Mouse (Mus musculus) liver, embryonic 16.5 days (tissue): ENCODE data around the gene March5. TPM values are rescaled to one million over a fixed set of nuclear protein-coding genes. Genes with fewer than 3 reads are reported as not detected.

ENCODE experiments used
- ATAC-seq: fragments of 200-750 bp; cut with Nextera tagmentation; 2 replicates; pipeline ENCODE4 v1.8.0; 2017; ENCODE audit warnings: low read depth, mild to moderate bottlenecking, moderate number of reproducible peaks, moderate library complexity
- H3K27ac ChIP-seq: fragments of 300-500 bp; sonication (generic); 2 replicates; pipeline ENCODE4 v1.5.1; 2014; ENCODE audit warnings: mild to moderate bottlenecking, low read length
- H3K27me3 ChIP-seq: fragments of 300-500 bp; sonication (generic); 2 replicates; pipeline ENCODE4 v1.6.1; 2014; ENCODE audit warnings: low read depth, low read length, mixed read lengths; ENCODE audit not compliant: control insufficient read depth, insufficient read depth
- H3K36me3 ChIP-seq: fragments of 300-500 bp; sonication (generic); 2 replicates; pipeline ENCODE4 v1.6.1; 2014; ENCODE audit warnings: mild to moderate bottlenecking; ENCODE audit not compliant: control insufficient read depth, insufficient read depth
- H3K4me1 ChIP-seq: fragments of 300-500 bp; sonication (generic); 2 replicates; pipeline ENCODE4 v1.6.1; 2014; ENCODE audit warnings: low read depth, low read length, mixed read lengths; ENCODE audit not compliant: control insufficient read depth
- H3K4me2 ChIP-seq: fragments of 300-500 bp; sonication (generic); 2 replicates; pipeline ENCODE4 v1.6.1; 2014; ENCODE audit warnings: low read depth, low read length, mixed read lengths
- H3K4me3 ChIP-seq: fragments of 300-500 bp; sonication (generic); 2 replicates; pipeline ENCODE4 v1.5.1; 2014; ENCODE audit warnings: low read depth, mild to moderate bottlenecking, low read length
- H3K9ac ChIP-seq: fragments of 300-500 bp; sonication (generic); 2 replicates; pipeline ENCODE4 v1.6.1; 2014; ENCODE audit warnings: low read depth, low read length
- H3K9me3 ChIP-seq: fragments of 300-500 bp; sonication (generic); replicated peaks from 2 replicates; pipeline ENCODE4 v1.6.1; 2016; ENCODE audit warnings: low read length; ENCODE audit not compliant: control insufficient read depth
- WGBS: fragments of 180-500 bp; shearing (Covaris S2); extraction: QIAGEN DNeasy Blood & Tissue Kit; methylation state at CpG from one replicate; pipeline ENCODE4 v1.1.7; 2014; ENCODE audit not compliant: insufficient replicate concordance; 5-methylcytosine and 5-hydroxymethylcytosine counted together
- polyA plus RNA-seq: library from polyadenylated mRNA; unstranded; fragments of >200 nt; fragmentation: Nextera tagmentation; extraction: Ambion mirVana; gene quantifications from 2 replicates; pipeline ENCODE4 v1.2.1, GENCODE M21; 2015

The March5 gene
- polyA plus RNA-seq, 1 experiment from 2014 or later = 145 TPM

DNA sequence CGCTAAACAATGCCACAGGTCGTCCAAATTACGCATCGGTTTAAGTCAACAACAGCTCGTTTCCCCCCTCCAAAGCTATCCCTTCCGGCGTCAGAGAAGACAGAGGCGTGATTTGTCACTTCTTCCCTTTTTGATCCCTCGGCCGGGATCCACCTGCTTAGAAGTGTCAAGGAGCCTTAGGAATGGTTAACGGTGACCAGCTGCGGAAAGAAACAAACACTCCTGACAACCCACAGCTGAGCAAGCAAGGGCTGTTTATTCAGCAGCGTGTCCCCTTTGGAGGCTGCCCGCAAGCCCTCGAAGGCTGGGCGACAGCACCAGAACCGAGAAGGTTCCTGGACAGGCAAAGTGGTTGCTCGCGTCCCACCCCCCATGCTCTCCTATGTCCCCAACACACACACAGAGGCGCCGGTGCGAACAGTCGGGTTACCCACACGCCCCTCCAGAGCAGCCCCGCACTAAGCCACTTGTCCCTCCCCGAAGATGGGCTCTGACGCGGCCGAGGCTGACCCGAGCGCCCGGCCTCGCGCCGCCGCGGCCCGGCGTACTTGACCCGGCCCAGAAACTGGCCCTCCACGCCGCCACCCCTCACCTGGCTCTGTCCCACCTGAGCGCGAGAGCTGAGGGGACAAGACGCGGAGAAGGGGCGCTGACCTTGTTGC is 571 bp upstream of the March5 start:
- peak overlapping the region; percentile 69 for H3K4me2 ChIP-seq
- H3K27me3 ChIP-seq = no peaks in the 10 kb centered on the region
- peak overlapping the region; percentile 96 for H3K9ac ChIP-seq
- H3K4me3 ChIP-seq = peak overlapping the region; percentile 77
- peak; percentile 51 for ATAC-seq
- H3K27ac ChIP-seq = peak overlapping the region; percentile 91
- H3K9me3 ChIP-seq = no peaks in the 10 kb centered on the region
- under 1% methylated on average over 47 of the region's 47 CpGs for WGBS
- H3K4me1 ChIP-seq = peaks cover 42% of the 10 kb centered on the region
- H3K36me3 ChIP-seq = peaks cover 9% of the 10 kb centered on the region

DNA sequence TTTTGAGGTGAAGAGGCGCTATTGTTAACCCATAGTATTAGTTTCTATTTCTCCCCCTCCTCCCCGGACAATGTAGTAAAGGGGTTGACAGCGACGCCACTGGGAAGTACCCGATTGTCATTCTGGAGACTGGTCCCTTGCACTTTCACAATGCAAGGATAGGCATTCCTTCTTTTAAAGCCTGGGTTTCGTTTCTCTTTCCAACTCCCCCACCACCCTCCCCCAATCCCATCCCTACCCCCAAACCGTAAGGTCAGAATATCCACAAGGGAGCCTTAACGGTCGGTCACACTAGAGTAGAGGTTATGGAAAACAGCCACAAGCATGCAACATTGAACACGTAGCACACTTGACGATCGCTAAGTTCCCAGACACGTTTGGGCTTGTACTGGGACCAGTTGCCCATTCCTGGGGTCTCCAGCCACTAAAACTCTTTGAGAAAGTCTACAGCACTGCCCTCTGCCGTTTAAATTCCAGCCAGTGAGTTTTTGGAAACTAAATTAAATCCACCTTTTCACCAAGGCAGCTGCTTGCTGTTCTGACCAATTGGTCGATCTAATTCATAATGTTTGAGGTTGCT is 923 bp downstream of the March5 start, which contains the start of gene Cpeb3:
Gene Cpeb3, minus strand, starts transcription at position 426 of the 580 bp plus-strand sequence.
- peaks cover 33% of the 10 kb centered on the region for H3K4me1 ChIP-seq
- peak within 1 kb of the TSS; percentile 91 for H3K27ac ChIP-seq
- H3K9ac ChIP-seq = peak within 1 kb of the TSS; percentile 96
- no peak for ATAC-seq
- H3K9me3 ChIP-seq = no peaks in the 10 kb centered on the region
- H3K27me3 ChIP-seq = no peaks in the 10 kb centered on the region
- WGBS = 1% methylated on average over 15 of the region's 15 CpGs
- peak within 1 kb of the TSS; percentile 77 for H3K4me3 ChIP-seq
- H3K4me2 ChIP-seq = peak within 1 kb of the TSS; percentile 69
- peaks cover 22% of the 10 kb centered on the region for H3K36me3 ChIP-seq

DNA sequence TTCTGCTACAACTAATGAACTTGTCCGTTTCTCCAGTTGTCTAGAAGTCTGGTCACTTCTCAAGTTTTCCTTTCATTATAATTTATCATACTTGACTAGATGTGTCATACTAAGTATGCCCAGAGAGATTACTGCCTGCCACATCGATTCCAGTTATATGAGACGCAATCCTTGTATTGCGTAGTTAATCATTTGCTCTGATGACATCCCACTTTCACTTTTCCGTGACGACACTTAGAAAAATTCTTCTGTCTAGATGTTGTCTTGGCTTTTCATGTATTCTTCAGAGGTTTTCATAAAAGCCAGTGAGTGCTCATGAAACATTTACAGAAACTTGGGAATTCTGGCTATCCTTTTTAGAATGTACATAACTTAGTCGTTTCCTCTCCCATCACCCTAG is 1.6 kb downstream of the March5 start:
- Histone ChIP-seq H3K4me2 (peak overlapping the region; percentile 69), H3K9me3 (no peaks in the 10 kb centered on the region), H3K27ac (peak overlapping the region; percentile 91), H3K4me3 (peak overlapping the region; percentile 77), H3K27me3 (no peaks in the 10 kb centered on the region), H3K9ac (peak overlapping the region; percentile 96), H3K36me3 (peaks cover 27% of the 10 kb centered on the region), H3K4me1 (peaks cover 33% of the 10 kb centered on the region)
- no peak for ATAC-seq
- 50% methylated on average over 7 of the region's 7 CpGs for WGBS

DNA sequence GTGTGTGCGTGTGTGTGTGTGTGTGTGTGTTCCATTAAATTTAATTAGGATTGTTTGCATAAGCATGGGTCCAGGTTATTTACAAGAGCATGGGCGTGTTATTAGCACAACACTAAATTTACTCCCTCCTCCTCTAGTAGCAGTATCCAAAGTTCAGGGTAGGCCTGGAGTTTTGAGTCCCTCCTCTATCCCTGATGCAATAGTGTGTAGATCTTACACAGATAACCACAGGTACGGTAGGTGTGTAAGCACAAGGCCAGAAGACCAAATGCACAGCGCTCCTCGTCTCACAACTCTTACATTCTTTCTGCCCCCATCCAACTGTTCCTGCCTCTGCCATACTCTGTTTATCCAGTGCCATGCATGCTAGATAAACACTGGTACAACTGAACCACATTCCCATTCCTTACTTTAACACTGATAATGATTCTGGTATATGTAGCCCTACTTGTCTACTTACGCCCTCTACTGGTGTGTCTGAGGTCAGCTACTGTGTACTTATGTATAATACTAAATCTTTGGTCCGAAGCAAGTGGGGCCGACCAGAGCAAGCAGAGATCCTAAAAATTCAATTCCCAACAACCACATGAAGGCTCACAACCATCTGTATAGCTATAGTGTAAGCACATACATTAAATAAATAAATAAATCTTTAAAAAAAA is 2.3 kb downstream of the March5 start:
- Histone ChIP-seq H3K36me3 (peaks cover 27% of the 10 kb centered on the region), H3K27ac (peak overlapping the region; percentile 91), H3K4me1 (peaks cover 30% of the 10 kb centered on the region), H3K4me2 (peak overlapping the region; percentile 69), H3K9me3 (no peaks in the 10 kb centered on the region), H3K9ac (peak overlapping the region; percentile 96), H3K27me3 (no peaks in the 10 kb centered on the region), H3K4me3 (peak overlapping the region; percentile 77)
- 67% methylated on average over 8 of the region's 8 CpGs for WGBS
- ATAC-seq = peak; percentile 12

DNA sequence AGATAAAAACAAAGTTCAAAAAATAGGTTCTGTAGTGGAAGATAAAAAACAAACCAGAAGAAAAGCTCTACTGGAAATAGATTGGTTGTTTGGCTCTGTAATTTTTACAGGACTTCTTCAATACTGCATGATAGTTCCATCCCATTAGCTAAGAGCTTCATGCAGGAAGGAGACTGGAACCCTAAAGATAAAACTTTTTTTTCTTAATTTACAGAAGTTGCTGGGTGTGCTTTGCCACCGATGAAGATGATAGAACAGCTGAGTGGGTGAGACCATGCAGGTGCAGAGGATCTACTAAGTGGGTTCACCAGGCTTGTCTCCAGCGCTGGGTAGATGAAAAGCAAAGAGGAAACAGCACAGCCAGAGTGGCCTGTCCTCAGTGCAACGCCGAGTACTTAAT is 3.1 kb downstream of the March5 start:
- 69% methylated on average over 4 of the region's 4 CpGs for WGBS
- no peaks in the 10 kb centered on the region for H3K9me3 ChIP-seq
- H3K4me1 ChIP-seq = peaks cover 26% of the 10 kb centered on the region
- H3K27ac ChIP-seq = peak overlapping the region; percentile 55
- H3K9ac ChIP-seq = no peak overlapping the region
- H3K27me3 ChIP-seq = no peaks in the 10 kb centered on the region
- peaks cover 31% of the 10 kb centered on the region for H3K36me3 ChIP-seq
- H3K4me2 ChIP-seq = peak overlapping the region; percentile 29
- ATAC-seq = no peak
- H3K4me3 ChIP-seq = peak overlapping the region; percentile 21; the same call in 1 of the 2 replicates

DNA sequence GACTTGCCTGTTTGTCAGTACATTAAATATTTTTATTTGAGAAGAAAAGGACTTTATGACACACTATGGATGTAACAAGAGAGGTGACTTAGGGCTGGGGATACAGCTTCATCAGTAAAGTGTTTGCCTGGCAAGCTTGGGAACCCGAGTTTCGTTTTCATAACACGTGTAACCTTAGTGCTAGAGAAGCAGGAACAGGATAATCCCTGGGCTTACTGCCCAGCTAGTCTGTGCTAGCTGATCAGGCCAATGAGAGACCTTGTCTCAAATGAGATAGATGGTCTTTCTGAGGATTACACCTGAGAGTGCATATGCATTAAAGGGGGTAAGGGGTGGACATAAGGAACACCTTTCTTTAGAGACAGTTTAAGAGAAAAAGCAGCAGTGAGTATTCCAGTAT is 4.1 kb downstream of the March5 start:
- H3K27ac ChIP-seq = no peak overlapping the region; the same call in 1 of the 2 replicates
- no peak overlapping the region for H3K9ac ChIP-seq
- peaks cover 38% of the 10 kb centered on the region for H3K36me3 ChIP-seq
- WGBS = 84% methylated on average over 3 of the region's 3 CpGs
- no peaks in the 10 kb centered on the region for H3K9me3 ChIP-seq
- no peak overlapping the region for H3K4me2 ChIP-seq
- ATAC-seq = no peak
- H3K27me3 ChIP-seq = no peaks in the 10 kb centered on the region
- no peak overlapping the region for H3K4me3 ChIP-seq
- H3K4me1 ChIP-seq = peaks cover 21% of the 10 kb centered on the region

DNA sequence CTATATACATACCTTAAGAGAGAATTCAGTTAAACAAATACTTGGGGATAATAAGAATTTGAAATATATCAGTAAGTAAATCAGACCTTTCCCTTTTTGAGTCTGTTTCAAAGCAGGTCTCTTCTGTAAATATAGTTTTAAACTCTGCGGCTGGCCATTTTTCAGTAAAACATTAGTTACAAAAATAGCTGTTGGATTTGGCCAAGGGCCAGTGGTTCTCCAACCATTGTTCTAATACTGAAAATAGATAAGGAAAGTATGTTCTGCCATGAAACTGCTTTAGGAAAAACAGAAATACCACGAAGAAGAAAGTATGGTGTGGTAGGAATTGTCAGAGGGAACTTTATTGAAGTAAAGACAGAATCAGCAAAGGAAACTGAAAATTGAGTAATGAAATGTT is 7.4 kb downstream of the March5 start:
- Histone ChIP-seq H3K4me3 (no peak overlapping the region), H3K27ac (no peak overlapping the region), H3K9ac (no peak overlapping the region), H3K9me3 (no peaks in the 10 kb centered on the region), H3K36me3 (peaks cover 68% of the 10 kb centered on the region), H3K4me2 (no peak overlapping the region), H3K27me3 (no peaks in the 10 kb centered on the region), H3K4me1 (peaks cover 15% of the 10 kb centered on the region)
- 60% methylated on average over 2 of the region's 2 CpGs for WGBS
- no peak for ATAC-seq

DNA sequence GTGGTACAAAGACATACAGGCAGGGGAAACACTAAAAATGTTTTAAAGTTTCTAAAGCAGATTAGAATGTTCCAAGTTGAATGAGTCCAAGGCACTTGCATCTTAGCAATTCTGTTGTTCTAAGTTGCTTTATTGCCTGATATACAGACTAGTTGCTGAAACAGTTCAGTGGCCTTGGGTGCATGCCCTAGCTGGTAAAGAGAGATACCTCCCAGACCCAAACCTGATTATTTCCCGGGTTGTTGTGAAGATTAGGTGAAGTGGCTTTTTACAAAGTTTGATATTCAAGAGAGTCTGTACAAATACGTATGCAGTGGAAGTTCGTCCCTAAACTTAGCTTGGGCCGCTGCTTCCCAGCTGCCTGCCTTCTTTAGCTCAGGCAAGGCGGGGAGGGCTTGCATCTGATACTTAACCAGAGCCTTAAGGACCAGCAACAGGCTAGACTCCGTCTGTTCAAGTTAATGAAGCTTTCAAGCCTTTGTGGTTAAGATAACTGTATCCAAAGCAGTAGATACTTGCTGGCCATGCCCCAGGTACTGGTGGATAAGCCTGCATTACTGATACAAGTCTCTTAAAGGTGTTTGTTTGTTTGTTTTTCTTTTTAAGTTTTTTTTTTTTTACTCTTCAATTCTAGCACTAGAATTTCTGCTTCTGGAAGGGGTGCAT is 18.0 kb downstream of the March5 start:
- Histone ChIP-seq H3K36me3 (peaks cover 22% of the 10 kb centered on the region), H3K9ac (no peak overlapping the region), H3K27me3 (no peaks in the 10 kb centered on the region), H3K27ac (peak overlapping the region; percentile 69), H3K4me1 (peaks cover 13% of the 10 kb centered on the region), H3K4me3 (no peak overlapping the region), H3K9me3 (no peaks in the 10 kb centered on the region), H3K4me2 (no peak overlapping the region)
- WGBS = 47% methylated on average over 6 of the region's 6 CpGs
- peak; percentile 64 for ATAC-seq
